Mouse (Mus musculus) limb, embryonic 14.5 days (tissue): ENCODE data around the gene Cd300ld5. TPM values are rescaled to one million over a fixed set of nuclear protein-coding genes. Genes with fewer than 3 reads are reported as not detected.
A peak's percentile ranks its signal among the peaks of the same experiment; 100 is the strongest.

ENCODE experiments used
- ATAC-seq: fragments of 200-750 bp; cut with Nextera tagmentation; 2 replicates; pipeline ENCODE4 v1.8.0; 2017; ENCODE audit warnings: low read depth, moderate number of reproducible peaks, moderate TSS enrichment; ENCODE audit not compliant: low FRiP score
- DNase-seq: peaks from one replicate; pipeline ENCODE4 v3.0.0-alpha.2; 2015; ENCODE audit warnings: low spot score
- H3K27ac ChIP-seq: fragments of 300-500 bp; sonication (generic); replicated peaks from 2 replicates; pipeline ENCODE4 v1.5.1; 2014; ENCODE audit warnings: low read depth, mild to moderate bottlenecking, low read length, moderate library complexity, mixed read lengths
- H3K27me3 ChIP-seq: fragments of 300-500 bp; sonication (generic); 2 replicates; pipeline ENCODE4 v1.6.1; 2014; ENCODE audit warnings: low read length, mixed read lengths; ENCODE audit not compliant: control insufficient read depth, insufficient read depth
- H3K36me3 ChIP-seq: fragments of 300-500 bp; sonication (generic); 2 replicates; pipeline ENCODE4 v1.6.1; 2014; ENCODE audit warnings: mild to moderate bottlenecking, low read length, moderate library complexity, mixed read lengths; ENCODE audit not compliant: control insufficient read depth, insufficient read depth
- H3K4me1 ChIP-seq: fragments of 300-500 bp; sonication (generic); 2 replicates; pipeline ENCODE4 v1.6.1; 2014; ENCODE audit warnings: antibody characterized with exemption, low read length, mixed read lengths; ENCODE audit not compliant: control insufficient read depth, insufficient read depth
- H3K4me2 ChIP-seq: fragments of 300-500 bp; sonication (generic); replicated peaks from 2 replicates; pipeline ENCODE4 v1.6.1; 2014; ENCODE audit warnings: low read depth, mild to moderate bottlenecking, low read length, moderate library complexity; ENCODE audit not compliant: severe bottlenecking
- H3K4me3 ChIP-seq: fragments of 300-500 bp; sonication (generic); replicated peaks from 2 replicates; pipeline ENCODE4 v1.5.1; 2014; ENCODE audit warnings: low read length
- H3K9ac ChIP-seq: fragments of 300-500 bp; sonication (generic); 2 replicates; pipeline ENCODE4 v1.6.1; 2014; ENCODE audit warnings: mild to moderate bottlenecking, low read depth, low read length, moderate library complexity; ENCODE audit not compliant: severe bottlenecking
- H3K9me3 ChIP-seq: fragments of 300-500 bp; sonication (generic); 2 replicates; pipeline ENCODE4 v1.6.1; 2016; ENCODE audit warnings: low read length; ENCODE audit not compliant: control insufficient read depth
- POLR2A ChIP-seq: fragments of 200-500 bp; IDR thresholded peaks from 2 replicates; pipeline ENCODE4 v1.8.0; 2012; ENCODE audit warnings: inconsistent platforms, mild to moderate bottlenecking, moderate library complexity, borderline replicate concordance; ENCODE audit not compliant: insufficient read depth, insufficient read length; ENCODE audit errors: extremely low read depth
- WGBS: fragments of 180-500 bp; shearing (Covaris S2); extraction: QIAGEN DNeasy Blood & Tissue Kit; methylation state at CpG from one replicate; pipeline ENCODE4 v1.1.7; 2014; 5-methylcytosine and 5-hydroxymethylcytosine counted together
- polyA plus RNA-seq, 2 experiments: library from polyadenylated mRNA; depleted of rRNA in 1 of 2; stranded (reverse) in 1 of 2; unstranded in 1 of 2; fragments of >200 nt; fragmentation: Nextera tagmentation in 1 of 2; extraction: Ambion mirVana in 1 of 2; gene quantifications; 2 replicates each; pipeline versions ENCODE4 v1.2.1 to v1.2.3; 2012 to 2014

Cd300ld5 gene
- polyA plus RNA-seq, 2 experiments = 0.48 TPM; not detected in 1

- ATAC-seq = no peak
- DNase-seq = no peak
- Histone ChIP-seq H3K4me1 (no peaks in the 10 kb centered on the region), H3K4me3 (no peak overlapping the region), H3K27ac (no peak overlapping the region), H3K9ac (no peak overlapping the region), H3K36me3 (no peaks in the 10 kb centered on the region), H3K4me2 (no peak overlapping the region), H3K9me3 (no peaks in the 10 kb centered on the region), H3K27me3 (no peaks in the 10 kb centered on the region)
- TF ChIP-seq POLR2A = no peak
- 86% methylated on average over 2 of the region's 2 CpGs for WGBS
Measured at GRCm38 (mm10) chr11:115059797-115060196, 22.2 kb upstream of the Cd300ld5 start.

DNA sequence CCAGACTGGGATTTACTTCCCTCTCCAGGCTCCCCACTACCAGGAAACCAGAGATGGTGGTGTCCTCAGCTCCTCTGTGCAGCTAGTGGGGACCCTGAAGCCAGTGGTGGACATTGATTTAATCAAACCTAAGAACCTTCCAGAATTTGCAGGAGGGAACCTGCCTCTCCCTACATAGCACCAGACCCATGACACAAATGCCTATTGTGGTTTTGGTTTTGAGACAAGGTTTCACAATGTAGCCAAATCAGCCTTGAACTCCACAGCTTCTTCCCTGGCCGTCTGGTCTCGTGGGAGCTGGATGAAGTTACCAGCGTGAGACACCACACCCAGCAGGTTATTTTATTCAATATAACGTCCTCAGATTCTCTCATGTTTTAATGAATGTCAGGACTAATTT lies 21.1 kb upstream of the Cd300ld5 start:
- Histone ChIP-seq H3K9ac (no peak overlapping the region), H3K4me2 (no peak overlapping the region), H3K4me3 (no peak overlapping the region), H3K9me3 (no peaks in the 10 kb centered on the region), H3K27me3 (no peaks in the 10 kb centered on the region), H3K27ac (no peak overlapping the region), H3K36me3 (no peaks in the 10 kb centered on the region), H3K4me1 (no peaks in the 10 kb centered on the region)
- 63% methylated on average over 4 of the region's 4 CpGs for WGBS
- ATAC-seq = no peak
- DNase-seq = no peak
- TF ChIP-seq POLR2A = no peak

GRCm38 (mm10) chr11:115054537-115054936 lies 17.0 kb upstream of the Cd300ld5 start:
- no peak overlapping the region for H3K9ac ChIP-seq
- no peaks in the 10 kb centered on the region for H3K9me3 ChIP-seq
- no peaks in the 10 kb centered on the region for H3K27me3 ChIP-seq
- no peak overlapping the region for H3K27ac ChIP-seq
- no peak overlapping the region for H3K4me2 ChIP-seq
- no peak overlapping the region for H3K4me3 ChIP-seq
- ATAC-seq (no peak), DNase-seq (no peak)
- TF ChIP-seq POLR2A = no peak
- H3K36me3 ChIP-seq = no peaks in the 10 kb centered on the region
- H3K4me1 ChIP-seq = no peaks in the 10 kb centered on the region

DNA sequence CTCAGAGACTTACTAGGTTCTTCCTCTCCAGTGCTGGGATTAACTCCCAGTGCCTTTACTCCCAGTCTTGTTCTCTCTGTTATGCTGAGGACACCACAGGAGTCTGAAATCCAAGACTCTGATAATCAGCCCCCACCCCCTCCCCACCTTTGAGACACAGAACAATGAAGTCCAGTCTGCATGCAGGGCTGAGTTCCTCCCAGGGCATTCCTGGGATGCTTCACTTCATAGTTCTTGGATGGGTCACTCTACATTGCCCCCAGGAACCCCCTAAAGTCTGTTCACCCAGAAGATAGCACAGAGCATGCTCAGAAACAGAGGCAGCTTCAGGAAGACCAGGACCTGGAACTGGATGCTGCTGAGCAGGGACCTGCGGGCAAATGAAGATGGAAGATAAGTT lies 15.4 kb upstream of the Cd300ld5 start:
- H3K4me1 ChIP-seq = no peaks in the 10 kb centered on the region
- no peaks in the 10 kb centered on the region for H3K27me3 ChIP-seq
- no peak overlapping the region for H3K9ac ChIP-seq
- H3K27ac ChIP-seq = no peak overlapping the region
- no peaks in the 10 kb centered on the region for H3K36me3 ChIP-seq
- no peak for TF ChIP-seq POLR2A
- H3K4me3 ChIP-seq = no peak overlapping the region
- H3K4me2 ChIP-seq = no peak overlapping the region
- WGBS = 90% methylated on average over 1 of the region's 1 CpGs
- no peak for ATAC-seq
- DNase-seq = no peak
- H3K9me3 ChIP-seq = no peaks in the 10 kb centered on the region

DNA sequence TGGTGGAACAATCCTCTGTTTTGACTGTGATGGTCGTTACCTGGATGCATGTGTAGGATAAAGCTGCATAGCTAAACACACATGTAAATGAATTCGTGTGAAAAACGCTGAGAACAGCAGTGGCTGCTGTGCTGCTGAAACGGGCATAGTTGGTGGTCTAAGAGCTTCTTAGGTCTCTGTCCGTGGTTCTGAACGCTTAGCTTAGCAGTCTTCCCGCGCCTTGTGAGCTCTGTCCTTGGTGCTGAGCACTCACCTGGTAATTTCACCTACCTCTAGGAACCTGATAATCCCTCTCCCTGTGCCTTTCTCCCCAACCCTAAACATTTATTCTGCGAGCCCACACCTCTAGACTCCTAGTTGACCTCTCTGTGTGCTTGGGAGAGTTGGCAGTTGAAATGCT lies 14.6 kb upstream of the Cd300ld5 start:
- no peak overlapping the region for H3K4me3 ChIP-seq
- no peak overlapping the region for H3K27ac ChIP-seq
- no peaks in the 10 kb centered on the region for H3K9me3 ChIP-seq
- no peaks in the 10 kb centered on the region for H3K36me3 ChIP-seq
- H3K27me3 ChIP-seq = no peaks in the 10 kb centered on the region
- ATAC-seq = no peak
- no peak for TF ChIP-seq POLR2A
- DNase-seq = peak; percentile 94
- H3K4me2 ChIP-seq = no peak overlapping the region
- no peaks in the 10 kb centered on the region for H3K4me1 ChIP-seq
- no peak overlapping the region for H3K9ac ChIP-seq
- 1% methylated on average over 9 of the region's 9 CpGs for WGBS

DNA sequence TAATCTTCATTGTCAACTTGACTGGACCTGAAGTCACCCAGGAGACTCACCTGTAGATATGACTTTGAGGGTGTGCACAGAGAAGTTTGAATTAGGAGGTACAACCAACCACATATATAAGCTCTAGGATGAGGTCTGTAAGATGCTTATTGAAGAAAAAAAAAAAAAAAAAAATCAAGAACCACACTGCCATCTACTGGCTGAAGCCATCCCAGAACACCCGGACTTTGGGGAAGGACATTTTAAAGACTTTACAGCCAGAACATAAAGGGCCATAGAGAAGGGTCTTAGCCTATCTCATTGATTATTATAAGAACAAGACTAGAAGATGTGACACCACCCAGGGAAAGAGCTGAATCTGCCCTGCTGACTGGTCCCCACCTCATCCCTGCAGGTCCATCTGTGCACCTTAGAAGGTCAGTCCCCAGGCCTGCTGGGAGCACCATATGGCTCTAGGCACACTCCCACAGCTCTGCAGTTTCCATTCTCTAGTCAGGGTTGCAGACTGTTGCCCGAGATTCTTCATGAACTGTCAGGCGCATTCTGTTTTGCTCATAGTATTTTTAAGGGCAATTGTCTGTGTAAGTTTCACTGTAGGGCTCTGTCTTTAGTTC lies 11.8 kb upstream of the Cd300ld5 start:
- ATAC-seq (no peak), DNase-seq (no peak)
- Histone ChIP-seq H3K36me3 (no peaks in the 10 kb centered on the region), H3K4me1 (no peaks in the 10 kb centered on the region), H3K4me3 (no peak overlapping the region), H3K9ac (no peak overlapping the region), H3K9me3 (no peaks in the 10 kb centered on the region), H3K27me3 (no peaks in the 10 kb centered on the region), H3K27ac (no peak overlapping the region), H3K4me2 (no peak overlapping the region)
- no peak for TF ChIP-seq POLR2A
- WGBS = 40% methylated on average over 3 of the region's 3 CpGs
